Mouse (Mus musculus): ENCODE measurements around the gene Fbxw21.

DNA sequence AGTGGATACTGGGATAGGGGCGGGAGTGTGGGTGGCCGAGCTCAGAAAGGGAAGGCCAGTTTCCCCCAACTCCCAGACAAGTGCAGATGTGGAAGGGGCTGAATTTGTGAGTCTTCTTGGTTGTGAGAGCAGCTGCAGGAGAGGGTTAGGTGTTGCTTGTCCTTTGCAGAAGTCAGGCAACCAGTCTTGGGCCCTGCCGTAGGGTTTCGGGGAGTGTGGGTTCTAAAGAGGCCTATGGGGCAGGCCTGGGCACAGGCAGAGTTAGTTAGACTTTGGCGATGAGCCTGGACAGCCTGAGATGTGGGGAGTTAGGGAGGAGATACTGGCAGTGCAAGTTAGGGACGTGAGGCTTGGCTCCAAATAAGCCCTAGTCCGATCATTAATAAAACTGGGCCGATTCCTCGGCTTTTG, 65.6 kb downstream of the Fbxw21 start:
- TF ChIP-seq POLR2A (IDR thresholded peaks at IDR 0.05; ENCODE audit: borderline replicate concordance, low read depth, low read length) (no peak), CTCF (IDR thresholded peaks at IDR 0.05; ENCODE audit: low read depth, low read length) (no peak)
